Mouse (Mus musculus) bone marrow, adult 2 months (tissue): Measurements from ENCODE around the gene Antxr1.

Experiments
- CTCF ChIP-seq: fragments of 200-500 bp; IDR thresholded peaks from 2 replicates; pipeline ENCODE4 v1.5.1; 2011; ENCODE audit warnings: low read length, control low read depth; ENCODE audit not compliant: control insufficient read depth, insufficient read depth
- POLR2A ChIP-seq: fragments of 200-500 bp; IDR thresholded peaks from 2 replicates; pipeline ENCODE4 v1.6.1; 2011; ENCODE audit warnings: low read depth, mild to moderate bottlenecking, control low read depth, low read length, borderline replicate concordance; ENCODE audit not compliant: control insufficient read depth

GRCm38 (mm10) chr6:87373057-87373456 lies 37.4 kb upstream of the Antxr1 start, which contains the start of gene Gkn2:
- TF ChIP-seq CTCF: no peak
- no peak for TF ChIP-seq POLR2A
